Mouse (Mus musculus) embryonic stem cell, embryonic (primary cell): Measurements from ENCODE around the gene Arhgap45.

ENCODE experiments used
- CTCF ChIA-PET, 4 experiments: fragments of 300-600 bp in 2 of 4; fragments of 350-600 bp in 2 of 4; sonication (Branson Sonifier 250); formaldehyde crosslinking; loops; one replicate each; lab custom pipeline; 2022; ENCODE audit warnings: inconsistent platforms in 2 of 4; lab: Charles Lee
- POLR2A ChIA-PET, 4 experiments: fragments of 300-600 bp in 2 of 4; fragments of 350-600 bp in 2 of 4; sonication (Branson Sonifier 250); formaldehyde crosslinking; loops; one replicate each; lab custom pipeline; 2022; ENCODE audit warnings: antibody characterized with exemption in 4 of 4, inconsistent platforms in 1 of 4; lab: Charles Lee

Arhgap45 gene

DNA sequence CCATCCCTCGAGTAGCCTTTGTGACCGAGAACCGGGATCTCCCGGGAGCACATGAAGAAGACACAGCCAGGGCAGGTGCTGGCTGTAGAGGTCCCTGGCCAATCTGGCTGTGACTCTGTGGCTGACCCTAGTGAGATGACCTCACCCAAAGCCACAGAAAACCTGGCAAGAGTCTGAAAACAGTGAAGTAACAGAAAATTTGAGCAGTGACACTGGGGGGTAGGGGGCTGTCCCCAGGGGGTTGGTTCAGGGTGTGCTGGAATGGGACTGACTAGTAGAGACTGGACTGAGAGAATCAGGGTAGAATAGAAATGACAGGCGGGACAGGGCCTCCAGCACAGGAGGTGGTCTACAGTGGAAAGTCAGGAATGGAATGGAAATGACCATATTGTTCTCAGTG, 33.2 kb upstream of the Arhgap45 start:
- ChIA-PET POLR2A (interaction anchor here (0.6 to 10.5 kb wide), 22 partner anchors 8 to 584 kb away, joined by 3 to 245 read pairs (median 8); partner anchors contain the start of genes Wdr18 (in 2 of the 4) and Stk11 (in 1 of the 4)), CTCF (interaction anchor here in 2 of 4 experiments (0.6 to 2.0 kb wide), 2 partner anchors 8 to 157 kb away, joined by 3 to 11 read pairs; partner anchors contain the start of gene Cbarp (in 1 of the 2))

DNA sequence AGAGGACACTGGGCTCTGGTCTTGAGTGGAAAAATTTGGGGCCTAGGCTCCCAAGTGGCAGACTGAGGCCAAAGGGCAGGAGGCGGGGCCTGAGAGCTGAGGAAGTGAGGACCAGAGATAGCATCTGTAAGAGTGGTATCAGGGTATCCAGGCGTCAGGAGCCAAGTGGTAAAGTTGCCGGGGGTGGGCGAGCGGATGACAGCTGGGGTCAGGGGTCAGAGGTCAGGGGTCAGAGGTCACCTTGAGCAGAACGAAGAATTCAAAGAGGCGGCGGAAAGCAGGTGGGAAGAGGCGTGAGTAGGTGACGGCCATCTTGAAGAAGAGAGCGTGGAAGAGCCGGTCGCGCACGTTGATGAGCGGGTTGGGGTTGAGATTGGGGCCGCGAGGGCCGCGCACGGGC, 32.8 kb upstream of the Arhgap45 start:
- CTCF ChIA-PET = interaction anchor here in 3 of 4 experiments (0.8 to 4.7 kb wide), 17 partner anchors 9 to 238 kb away, joined by 3 to 37 read pairs (median 8); partner anchors contain the start of genes Cbarp (in 2 of the 3), Med16 (in 2 of the 3), Cirbp (in 1 of the 3) and Midn (in 1 of the 3)
- POLR2A ChIA-PET = interaction anchor here (0.7 to 10.5 kb wide), 49 partner anchors 8 to 277 kb away, joined by 3 to 245 read pairs (median 11); partner anchors contain the start of genes Grin3b (in 2 of the 4), Med16 (in 2 of the 4), Stk11 (in 2 of the 4) and Wdr18 (in 2 of the 4)

DNA sequence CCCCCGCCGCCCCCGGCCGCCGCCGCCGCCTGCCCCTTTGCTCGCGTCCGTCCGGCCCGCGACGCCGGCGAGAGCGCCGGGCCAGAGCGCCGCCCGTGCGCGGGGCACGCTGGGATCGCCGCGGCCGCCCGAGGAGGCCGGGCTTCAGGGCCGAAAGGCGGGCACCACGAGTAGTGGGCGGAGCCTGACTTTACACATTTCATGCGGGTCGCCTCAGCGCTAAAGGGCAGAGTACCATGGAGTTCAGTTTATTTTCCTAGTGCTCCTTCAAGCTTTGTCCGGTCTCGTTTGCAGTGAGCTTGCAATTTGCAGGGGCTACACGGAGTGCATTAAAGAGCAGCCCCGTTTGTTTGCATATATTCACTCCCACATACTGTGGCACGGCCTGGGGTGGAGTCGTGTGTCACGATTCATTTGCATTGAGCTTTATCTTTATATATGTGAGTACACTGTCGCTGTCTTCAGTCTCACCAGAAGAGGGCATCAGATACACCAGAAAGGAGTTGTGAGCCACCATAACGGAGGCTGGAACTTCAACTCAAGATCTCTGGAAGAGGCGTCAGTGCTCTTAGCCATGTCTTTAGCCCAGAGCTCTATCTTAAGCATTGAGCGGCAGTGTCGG, 32.1 kb upstream of the Arhgap45 start, which contains the start of gene Tmem259:
Gene Tmem259, minus strand, starts transcription at position 136 of the 622 bp plus-strand sequence.
- ChIA-PET CTCF (interaction anchor here (0.6 to 4.7 kb wide), 77 partner anchors 8 to 1205 kb away, joined by 3 to 48 read pairs (median 4); partner anchors contain the start of genes Wdr18 (in 4 of the 4), Cbarp (in 2 of the 4), Grin3b (in 2 of the 4) and Med16 (in 2 of the 4)), POLR2A (interaction anchor here (0.5 to 10.5 kb wide), 164 partner anchors 8 to 1868 kb away, joined by 3 to 245 read pairs (median 5); partner anchors contain the start of genes Cbarp (in 3 of the 4), Med16 (in 3 of the 4), Polr2e (in 3 of the 4) and Stk11 (in 3 of the 4))

DNA sequence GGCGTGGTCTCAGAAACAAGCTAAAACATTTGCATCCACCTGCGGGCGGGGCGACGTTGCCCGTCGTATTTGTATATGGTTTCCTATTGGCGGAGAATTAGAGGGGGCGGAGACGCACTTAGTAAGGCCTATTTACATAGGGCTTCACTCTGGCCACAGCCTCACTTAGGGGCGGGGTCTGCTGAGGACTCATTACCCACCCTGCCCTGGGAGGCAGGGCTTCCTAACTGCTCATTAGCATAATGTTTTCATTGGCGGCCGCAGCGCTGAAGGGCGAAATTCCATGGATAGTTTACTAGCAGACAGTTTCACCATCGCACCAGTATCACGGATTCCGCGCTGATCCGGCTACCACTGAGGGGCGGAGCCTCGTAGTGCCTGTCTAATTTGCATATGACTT, 31.6 kb upstream of the Arhgap45 start:
- ChIA-PET CTCF (interaction anchor here (0.6 to 4.7 kb wide), 77 partner anchors 8 to 1204 kb away, joined by 3 to 48 read pairs (median 4); partner anchors contain the start of genes Wdr18 (in 4 of the 4), Grin3b (in 2 of the 4), Med16 (in 2 of the 4) and Mum1 (in 2 of the 4)), POLR2A (interaction anchor here (0.5 to 10.5 kb wide), 170 partner anchors 8 to 1869 kb away, joined by 3 to 245 read pairs (median 5); partner anchors contain the start of genes Cbarp (in 4 of the 4), Grin3b (in 3 of the 4), Med16 (in 3 of the 4) and Polr2e (in 3 of the 4))

DNA sequence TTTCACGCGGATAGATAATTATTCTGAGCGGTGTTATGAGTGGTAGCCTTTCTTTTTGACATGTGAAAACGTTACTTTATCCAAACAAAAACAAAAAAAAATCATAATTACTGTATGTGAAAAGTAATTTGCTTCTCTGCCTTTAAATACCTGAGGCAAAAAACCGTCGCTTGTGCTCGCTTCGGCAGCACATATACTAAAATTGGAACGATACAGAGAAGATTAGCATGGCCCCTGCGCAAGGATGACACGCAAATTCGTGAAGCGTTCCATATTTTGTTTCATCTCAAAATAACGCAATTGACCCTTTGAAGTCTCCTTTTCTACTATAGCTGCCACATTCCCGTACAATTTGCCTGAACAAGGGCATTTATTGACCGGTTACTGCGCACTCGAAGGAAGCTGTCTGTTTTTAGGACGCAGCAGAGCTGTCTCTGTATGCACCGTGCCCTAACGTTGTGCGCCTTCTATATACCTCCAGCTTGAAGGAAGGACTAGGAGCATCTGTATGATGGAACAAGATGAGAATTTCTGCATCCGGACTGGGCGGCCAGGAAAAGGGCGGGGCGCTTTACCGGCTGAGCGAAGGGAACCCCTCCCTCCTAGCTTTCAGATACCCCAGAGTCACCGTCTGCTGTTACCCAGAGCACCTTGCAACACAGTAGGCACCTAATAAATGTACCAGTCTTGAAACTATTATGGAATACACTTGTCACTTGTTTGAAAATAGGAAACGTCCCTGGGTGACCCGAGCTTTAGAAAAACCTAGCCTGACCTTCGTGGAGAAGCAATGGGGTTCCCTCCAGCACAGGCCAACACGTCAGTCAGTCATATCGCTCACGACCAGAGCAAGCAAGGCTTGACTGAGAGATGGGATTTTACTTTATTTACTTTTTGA, 30.9 kb upstream of the Arhgap45 start:
- ChIA-PET CTCF (interaction anchor here (0.6 to 4.7 kb wide), 71 partner anchors 10 to 391 kb away, joined by 3 to 48 read pairs (median 5); partner anchors contain the start of genes Wdr18 (in 4 of the 4), Grin3b (in 2 of the 4), Med16 (in 2 of the 4) and Mum1 (in 2 of the 4)), POLR2A (interaction anchor here (0.6 to 10.5 kb wide), 146 partner anchors 8 to 691 kb away, joined by 3 to 245 read pairs (median 5); partner anchors contain the start of genes Cbarp (in 4 of the 4), Grin3b (in 3 of the 4), Med16 (in 3 of the 4) and Polr2e (in 3 of the 4))

DNA sequence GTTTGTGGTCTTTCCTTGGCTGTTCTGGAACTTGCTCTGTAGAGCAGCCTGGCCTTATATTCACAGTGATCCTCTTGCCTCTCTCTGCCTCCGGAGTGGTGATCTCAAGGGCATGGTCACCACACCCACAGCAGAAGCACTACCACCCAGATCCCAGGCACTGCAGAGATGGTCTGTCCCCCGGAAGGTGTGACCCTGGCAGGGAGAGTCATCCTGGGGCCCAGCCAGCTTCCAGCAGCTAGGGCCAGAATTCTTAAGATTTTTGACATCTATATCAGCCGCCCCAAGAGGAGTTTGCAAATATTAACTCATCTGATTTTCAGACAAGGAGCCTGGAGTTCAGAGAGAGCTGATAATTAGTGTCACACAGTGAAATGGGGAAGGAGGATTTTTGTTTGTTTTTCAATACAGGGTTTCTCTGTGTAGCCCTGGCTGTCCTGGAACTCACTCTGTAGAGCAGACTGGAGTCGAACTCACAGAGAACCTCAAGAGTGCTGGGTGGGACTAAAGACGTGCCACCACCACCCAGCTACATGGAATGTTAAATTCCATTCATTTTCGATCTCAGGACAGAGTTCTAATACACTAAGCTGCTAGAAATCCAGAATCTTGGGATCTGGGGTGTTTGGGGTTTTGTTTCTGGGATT, 30.1 kb upstream of the Arhgap45 start:
- ChIA-PET CTCF (interaction anchor here (0.5 to 4.7 kb wide), 36 partner anchors 10 to 1480 kb away, joined by 3 to 48 read pairs (median 4); partner anchors contain the start of genes Wdr18 (in 2 of the 4) and Cirbp (in 1 of the 4)), POLR2A (interaction anchor here (0.5 to 10.5 kb wide), 68 partner anchors 9 to 690 kb away, joined by 3 to 245 read pairs (median 5); partner anchors contain the start of genes Wdr18 (in 3 of the 4), Cbarp (in 2 of the 4), Gpx4 (in 2 of the 4) and Grin3b (in 2 of the 4))

DNA sequence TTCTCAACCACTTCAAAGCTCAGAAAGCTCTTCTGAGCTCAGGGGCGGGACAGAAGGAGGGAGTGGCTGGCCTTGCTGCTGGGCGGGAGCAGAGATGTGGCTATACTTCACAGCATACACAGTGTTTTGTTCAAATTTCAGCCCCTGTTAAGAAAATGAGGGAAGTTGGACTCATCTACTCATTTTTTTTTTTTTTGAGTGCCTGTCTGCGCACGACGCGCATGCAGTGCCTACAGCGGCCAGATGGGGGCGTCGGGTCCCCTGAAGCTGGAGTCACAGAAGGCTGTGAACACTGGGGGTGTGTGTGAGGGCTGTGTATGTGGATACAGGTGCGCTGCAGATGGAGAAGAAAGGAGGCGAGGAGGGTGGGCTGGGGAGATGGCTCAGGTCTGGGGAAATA, 29.5 kb upstream of the Arhgap45 start:
- ChIA-PET CTCF (interaction anchor here (0.5 to 4.7 kb wide), 49 partner anchors 10 to 1479 kb away, joined by 3 to 48 read pairs (median 4); partner anchors contain the start of genes Stk11 (in 2 of the 4), Cirbp (in 1 of the 4), Rexo1 (in 1 of the 4) and Wdr18 (in 1 of the 4)), POLR2A (interaction anchor here (0.5 to 10.5 kb wide), 44 partner anchors 10 to 882 kb away, joined by 3 to 245 read pairs (median 5); partner anchors contain the start of genes Gpx4 (in 2 of the 4), Rps15 (in 2 of the 4), Wdr18 (in 2 of the 4) and Cirbp (in 1 of the 4))

DNA sequence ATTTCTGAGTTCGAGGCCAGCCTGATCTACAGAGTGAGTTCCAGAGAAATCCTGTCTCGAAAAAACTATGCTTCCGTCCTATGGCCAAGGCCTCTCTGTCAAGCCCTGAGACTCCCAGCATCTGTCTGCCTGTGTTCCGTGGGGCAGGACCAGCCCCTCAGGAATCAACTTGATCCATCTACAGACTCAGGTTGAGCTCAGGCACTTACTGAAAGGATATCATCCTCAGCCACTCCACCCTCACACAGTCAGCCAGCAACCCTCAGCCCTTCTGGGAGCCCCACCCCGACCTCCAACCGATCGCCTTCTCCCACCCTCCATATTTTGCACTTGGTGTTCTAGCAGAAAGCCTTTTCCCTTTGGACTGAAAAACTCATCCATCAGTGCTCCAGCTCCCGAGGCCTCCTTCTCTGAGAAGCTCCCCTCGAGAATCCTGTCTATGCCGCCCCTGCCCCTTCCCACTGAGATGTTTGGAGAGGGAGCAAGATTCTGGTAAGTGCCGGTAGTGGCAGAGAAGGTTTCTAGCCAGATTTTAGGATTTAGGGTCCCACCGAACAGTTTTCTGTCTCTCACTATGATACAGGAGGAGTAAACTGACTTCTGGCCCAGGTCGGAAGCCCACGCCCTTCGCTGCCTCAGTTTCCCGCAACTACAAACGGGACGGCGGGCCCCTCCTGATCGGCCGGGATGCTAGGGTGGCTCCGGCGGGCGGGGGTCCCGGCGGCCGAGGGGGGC, 28.5 kb upstream of the Arhgap45 start:
- POLR2A ChIA-PET = interaction anchor here in 3 of 4 experiments (0.6 to 10.5 kb wide), 24 partner anchors 9 to 191 kb away, joined by 3 to 245 read pairs (median 5); partner anchors contain the start of genes Cirbp (in 1 of the 3), Gpx4 (in 1 of the 3) and Wdr18 (in 1 of the 3)
- CTCF ChIA-PET = interaction anchor here (0.6 to 4.7 kb wide), 14 partner anchors 13 to 573 kb away, joined by 3 to 37 read pairs (median 4); partner anchors contain the start of genes Cirbp (in 1 of the 4), Rexo1 (in 1 of the 4) and Stk11 (in 1 of the 4)

DNA sequence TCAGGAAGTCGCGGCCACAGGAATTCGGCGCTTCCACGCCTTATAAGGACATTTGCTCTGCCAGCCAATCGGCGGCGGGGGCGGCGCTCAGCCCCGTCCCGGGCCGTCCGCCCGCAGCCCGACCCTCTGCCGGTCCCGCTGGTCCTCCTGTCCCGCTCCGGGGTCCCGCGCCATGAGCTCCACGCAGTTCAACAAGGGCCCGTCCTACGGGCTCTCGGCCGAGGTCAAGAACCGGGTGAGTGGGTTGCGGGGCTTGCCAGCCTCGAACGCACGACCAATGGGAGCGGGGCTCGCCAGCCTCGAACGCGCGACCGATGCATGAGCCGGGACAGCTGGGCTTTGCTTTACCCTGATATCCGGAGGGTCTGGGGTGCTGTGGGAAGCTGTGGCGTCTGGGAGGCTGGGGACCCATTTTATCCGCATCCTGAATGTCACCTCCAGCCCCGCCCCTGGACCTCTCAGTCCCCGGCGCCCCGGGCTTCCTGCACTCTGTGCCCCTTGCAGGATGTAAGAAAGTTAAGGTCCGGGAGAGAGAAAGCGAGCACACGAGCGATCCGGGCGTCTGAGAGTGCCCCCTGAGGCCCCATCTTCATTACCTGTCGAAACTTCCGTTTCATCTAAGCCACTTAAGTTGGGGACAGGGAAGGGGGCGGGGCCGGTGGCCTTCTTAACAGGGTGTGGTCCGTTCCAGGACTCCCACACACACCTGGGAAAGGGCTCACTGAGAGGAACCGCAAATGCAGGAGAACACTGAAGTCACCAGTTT, 27.8 kb upstream of the Arhgap45 start, which contains the start of gene Cnn2:
Gene Cnn2, plus strand, starts transcription at position 79 of the 766 bp plus-strand sequence.
- POLR2A ChIA-PET = interaction anchor here (0.6 to 10.5 kb wide), 26 partner anchors 9 to 272 kb away, joined by 3 to 245 read pairs (median 4); partner anchors contain the start of genes Cirbp (in 1 of the 4), Dazap1 (in 1 of the 4), Gamt (in 1 of the 4) and Gpx4 (in 1 of the 4)
- CTCF ChIA-PET = interaction anchor here (0.6 to 4.7 kb wide), 8 partner anchors 9 to 340 kb away, joined by 3 to 37 read pairs (median 4); partner anchors contain the start of genes Cirbp (in 1 of the 4) and Pcsk4 (in 1 of the 4)

DNA sequence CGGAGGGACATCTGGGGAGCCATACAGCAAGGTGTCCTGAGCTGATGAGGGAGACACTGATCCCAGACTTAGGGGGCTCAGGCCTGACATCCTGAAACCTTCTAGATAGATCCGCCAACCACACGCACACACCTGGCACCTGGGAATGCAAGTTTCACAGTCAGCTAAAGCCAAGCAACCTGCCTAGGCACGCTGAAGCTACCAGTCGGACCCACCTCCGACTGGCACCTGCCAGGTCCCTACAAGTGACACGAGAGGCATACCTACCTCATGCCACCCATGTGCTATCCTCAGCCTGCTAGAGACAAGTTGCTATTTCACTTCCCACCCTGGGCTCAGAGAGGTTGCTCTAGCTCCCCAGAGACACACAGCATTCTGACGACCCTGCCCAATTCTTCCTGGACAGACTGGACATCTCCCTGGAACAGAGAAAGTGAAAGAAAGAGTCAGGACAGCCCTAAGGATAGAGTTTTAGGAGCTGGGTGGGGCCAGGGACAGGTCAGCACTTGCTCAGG, 27.1 kb upstream of the Arhgap45 start:
- POLR2A ChIA-PET = interaction anchor here (0.6 to 10.5 kb wide), 23 partner anchors 10 to 272 kb away, joined by 3 to 245 read pairs (median 5); partner anchors contain the start of genes Cirbp (in 1 of the 4), Dazap1 (in 1 of the 4), Gamt (in 1 of the 4) and Gpx4 (in 1 of the 4)
- CTCF ChIA-PET = interaction anchor here in 3 of 4 experiments (0.6 to 3.9 kb wide), 7 partner anchors 9 to 340 kb away, joined by 3 to 19 read pairs (median 4); partner anchors contain the start of genes Cirbp (in 1 of the 3), Pcsk4 (in 1 of the 3) and Wdr18 (in 1 of the 3)

DNA sequence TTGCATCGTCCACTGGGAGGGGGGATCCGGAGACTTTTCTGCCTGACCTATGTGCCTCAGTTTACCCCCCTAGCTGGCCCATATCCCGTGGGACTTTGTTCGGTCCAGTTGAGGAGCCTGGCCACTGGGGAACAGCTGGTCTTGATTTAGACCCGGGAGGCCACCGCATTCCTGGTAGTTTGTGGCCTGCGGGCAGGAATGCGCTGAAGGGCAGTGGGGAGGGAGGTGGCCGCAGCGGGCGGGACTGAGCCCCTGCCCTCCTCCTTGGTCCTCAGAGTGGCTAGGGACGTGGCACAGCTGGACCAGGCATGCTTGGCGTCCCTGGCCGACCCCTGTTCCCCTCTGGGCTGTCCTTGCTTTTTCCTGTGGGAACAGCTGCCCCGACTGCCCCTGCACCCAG, 26.6 kb upstream of the Arhgap45 start:
- CTCF ChIA-PET = interaction anchor here in 3 of 4 experiments (0.6 to 3.9 kb wide), 6 partner anchors 30 to 255 kb away, joined by 3 to 19 read pairs (median 5); partner anchors contain the start of genes Cirbp (in 1 of the 3) and Wdr18 (in 1 of the 3)

DNA sequence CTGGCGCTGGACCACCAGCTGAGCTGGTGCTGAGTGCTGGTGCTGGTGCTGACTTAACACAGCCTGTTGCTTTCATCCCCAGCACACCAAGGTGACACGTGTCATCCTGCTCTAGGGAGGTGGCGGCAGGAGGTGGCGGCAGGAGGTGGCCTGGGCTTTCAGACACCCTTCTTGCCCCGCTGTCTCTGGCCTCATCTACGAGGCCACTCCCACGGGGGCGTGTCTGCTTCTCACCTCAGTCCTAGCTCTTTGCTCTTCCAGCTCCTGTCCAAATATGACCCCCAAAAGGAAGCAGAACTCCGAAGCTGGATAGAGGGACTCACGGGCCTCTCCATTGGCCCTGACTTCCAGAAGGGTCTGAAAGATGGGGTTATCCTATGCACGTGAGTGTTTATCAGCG, 25.4 kb upstream of the Arhgap45 start:
- ChIA-PET POLR2A (interaction anchor here (0.6 to 10.5 kb wide), 51 partner anchors 9 to 1217 kb away, joined by 3 to 245 read pairs (median 4); partner anchors contain the start of genes 1600002K03Rik (in 1 of the 4), Cbarp (in 1 of the 4), Med16 (in 1 of the 4) and Ptbp1 (in 1 of the 4)), CTCF (interaction anchor here (0.5 to 3.9 kb wide), 39 partner anchors 8 to 1231 kb away, joined by 3 to 19 read pairs (median 4); partner anchors contain the start of genes Wdr18 (in 3 of the 4), Cbarp (in 2 of the 4) and Cirbp (in 1 of the 4))

More for the DNA sequence above, 26.6 kb upstream of the Arhgap45 start:
- POLR2A ChIA-PET = interaction anchor here in 3 of 4 experiments (0.7 to 10.5 kb wide), 19 partner anchors 11 to 178 kb away, joined by 3 to 245 read pairs (median 6); partner anchors contain the start of gene R3hdm4 (in 1 of the 3)

DNA sequence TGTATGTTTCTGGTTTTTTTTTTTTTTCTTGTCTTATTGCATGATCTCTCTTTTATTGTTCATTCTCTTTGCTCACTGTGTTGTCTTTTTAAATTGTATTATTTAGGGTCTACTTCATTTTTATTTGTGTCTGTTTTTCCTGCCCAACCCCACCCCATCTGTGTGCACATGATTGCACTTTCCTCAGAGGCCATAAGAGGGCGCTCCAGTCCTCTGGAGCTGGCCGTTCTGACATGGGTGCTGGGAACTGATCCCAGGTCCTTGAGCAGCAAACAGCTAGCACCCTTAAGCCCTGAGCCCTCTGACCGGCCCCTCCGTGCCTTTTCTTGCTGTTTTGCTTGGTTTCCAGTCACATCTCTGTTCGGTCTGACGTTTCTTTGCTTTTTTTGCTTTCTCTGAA, 24.9 kb upstream of the Arhgap45 start:
- CTCF ChIA-PET = interaction anchor here (0.5 to 3.9 kb wide), 46 partner anchors 9 to 1305 kb away, joined by 3 to 19 read pairs (median 4); partner anchors contain the start of genes Wdr18 (in 3 of the 4), Cbarp (in 2 of the 4), Cirbp (in 1 of the 4) and Gpx4 (in 1 of the 4)

More for the DNA sequence above, 24.9 kb upstream of the Arhgap45 start:
- POLR2A ChIA-PET = interaction anchor here (0.6 to 10.5 kb wide), 51 partner anchors 9 to 596 kb away, joined by 3 to 245 read pairs (median 4); partner anchors contain the start of genes 1600002K03Rik (in 1 of the 4), Cbarp (in 1 of the 4), Med16 (in 1 of the 4) and Ptbp1 (in 1 of the 4)
